26 mouse cellular contexts compared by ENCODE assay signal in the genomic region with DNA sequence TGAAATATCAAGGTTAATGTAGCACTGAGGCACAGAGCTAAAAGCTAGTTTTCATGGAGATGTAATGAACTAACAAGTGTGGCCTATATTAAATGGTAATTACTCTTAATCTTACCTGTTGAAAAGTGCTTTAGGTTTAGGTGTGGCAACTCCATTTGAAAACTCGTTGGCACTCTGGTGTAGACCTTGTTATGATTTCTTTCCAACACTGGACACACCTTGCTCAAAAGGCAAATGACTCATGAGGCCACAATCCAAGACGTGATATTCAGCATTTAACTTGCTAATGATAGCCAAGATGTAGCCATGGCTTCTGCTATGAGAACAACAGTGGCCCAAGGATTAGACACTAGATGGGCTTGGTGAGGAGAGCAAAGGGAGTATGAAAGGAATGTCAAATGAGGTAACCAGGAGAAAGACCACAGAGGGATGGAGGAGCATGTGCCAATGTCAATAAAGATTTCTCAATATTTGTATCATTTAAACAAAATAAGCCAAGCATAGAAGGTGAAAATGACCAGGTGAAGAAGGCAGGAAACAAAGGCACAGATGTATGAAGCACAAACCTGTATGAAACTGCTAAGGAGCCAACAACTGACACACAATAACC.
DNase-seq lines count a peak whose midpoint lies in the region; ATAC-seq lines count a peak whose summit lies in the region.
"Had no signal": no experiment of that assay in that cellular context is flagged by ENCODE, and none has a peak within 500 bp of the region (broad histone marks: within the 10 kb centered on the region; RNA-seq: fewer than 3 reads in every experiment).

No protein-coding gene starts in this region.

- H3K36me3 ChIP-seq in liver, embryonic 16.5 days (ENCODE audit: control insufficient read depth, insufficient read depth) = no peaks in the 10 kb centered on the region
- H3K36me3 ChIP-seq in liver, embryonic 11.5 days (ENCODE audit: control insufficient read depth, insufficient read depth, low read length) = no peaks in the 10 kb centered on the region
- H3K36me3 ChIP-seq in hindbrain, embryonic 14.5 days (replicated peaks; ENCODE audit: control insufficient read depth, insufficient read depth) = no peaks in the 10 kb centered on the region
- H3K36me3 ChIP-seq: embryonic facial prominence, embryonic 12.5 days; embryonic facial prominence, embryonic 15.5 days; forebrain, embryonic 15.5 days; G1E; heart, embryonic 13.5 days; hindbrain, embryonic 15.5 days had no signal

- H3K4me1 ChIP-seq in liver, embryonic 16.5 days (ENCODE audit: control insufficient read depth, low read depth, low read length) = no peaks in the 10 kb centered on the region
- H3K4me1 ChIP-seq in liver, embryonic 11.5 days (replicated peaks; ENCODE audit: control insufficient read depth, insufficient read depth, low read length) = no peaks in the 10 kb centered on the region
- no peaks in the 10 kb centered on the region for H3K4me1 ChIP-seq in hindbrain, embryonic 14.5 days (replicated peaks; ENCODE audit: control insufficient read depth, insufficient read depth, low read length)
- H3K4me1 ChIP-seq: embryonic facial prominence, embryonic 12.5 days; embryonic facial prominence, embryonic 15.5 days; forebrain, embryonic 12.5 days; forebrain, embryonic 15.5 days; heart, embryonic 13.5 days; hindbrain, embryonic 15.5 days had no signal

- H3K9ac ChIP-seq in liver, embryonic 16.5 days (ENCODE audit: low read depth, low read length) = no peak overlapping the region
- no peak overlapping the region for H3K9ac ChIP-seq in liver, embryonic 11.5 days (ENCODE audit: low read depth, low read length)
- no peak overlapping the region for H3K9ac ChIP-seq in hindbrain, embryonic 14.5 days
- H3K9ac ChIP-seq: embryonic facial prominence, embryonic 12.5 days; embryonic facial prominence, embryonic 15.5 days; forebrain, embryonic 12.5 days; forebrain, embryonic 15.5 days; heart, embryonic 13.5 days; hindbrain, embryonic 15.5 days had no signal

- no peak overlapping the region for H3K27ac ChIP-seq in liver, embryonic 16.5 days (ENCODE audit: low read length)
- H3K27ac ChIP-seq in liver, embryonic 11.5 days (ENCODE audit: low read depth, low read length) = no peak overlapping the region
- H3K27ac ChIP-seq in hindbrain, embryonic 14.5 days = no peak overlapping the region
- H3K27ac ChIP-seq: embryonic facial prominence, embryonic 12.5 days; embryonic facial prominence, embryonic 15.5 days; forebrain, embryonic 12.5 days; forebrain, embryonic 15.5 days; heart, embryonic 13.5 days; hindbrain, embryonic 15.5 days had no signal

- no peak overlapping the region for H3K4me2 ChIP-seq in liver, embryonic 16.5 days (ENCODE audit: low read depth, low read length)
- no peak overlapping the region for H3K4me2 ChIP-seq in liver, embryonic 11.5 days
- no peak overlapping the region for H3K4me2 ChIP-seq in hindbrain, embryonic 14.5 days (replicated peaks)
- H3K4me2 ChIP-seq: embryonic facial prominence, embryonic 12.5 days; embryonic facial prominence, embryonic 15.5 days; forebrain, embryonic 12.5 days; forebrain, embryonic 15.5 days; heart, embryonic 13.5 days; hindbrain, embryonic 15.5 days had no signal

- H3K27me3 ChIP-seq in liver, embryonic 16.5 days (ENCODE audit: control insufficient read depth, insufficient read depth, low read depth, low read length) = no peaks in the 10 kb centered on the region
- no peaks in the 10 kb centered on the region for H3K27me3 ChIP-seq in liver, embryonic 11.5 days (replicated peaks; ENCODE audit: control insufficient read depth, insufficient read depth, low read length)
- no peaks in the 10 kb centered on the region for H3K27me3 ChIP-seq in hindbrain, embryonic 14.5 days (ENCODE audit: control insufficient read depth, insufficient read depth, low read length)
- H3K27me3 ChIP-seq: CH12.LX; embryonic facial prominence, embryonic 12.5 days; embryonic facial prominence, embryonic 15.5 days; forebrain, embryonic 12.5 days; forebrain, embryonic 15.5 days; heart, embryonic 13.5 days; hindbrain, embryonic 15.5 days had no signal

- no peaks in the 10 kb centered on the region for H3K9me3 ChIP-seq in liver, embryonic 16.5 days (replicated peaks; ENCODE audit: control insufficient read depth, low read length)
- H3K9me3 ChIP-seq in liver, embryonic 11.5 days (ENCODE audit: control insufficient read depth, low read length) = no peaks in the 10 kb centered on the region
- H3K9me3 ChIP-seq in hindbrain, embryonic 14.5 days (ENCODE audit: control insufficient read depth, low read length) = no peaks in the 10 kb centered on the region
- H3K9me3 ChIP-seq: embryonic facial prominence, embryonic 12.5 days; embryonic facial prominence, embryonic 15.5 days; forebrain, embryonic 12.5 days; forebrain, embryonic 15.5 days; G1E; hindbrain, embryonic 15.5 days had no signal

- DNase-seq in liver, embryonic 11.5 days (ENCODE audit: low spot score) = no peak
- peak; percentile 3 for DNase-seq in lung, postnatal 25 days (ENCODE audit: low spot score)
- DNase-seq in lung, postnatal 10 days = no peak
- DNase-seq in fat pad, adult 2 months (ENCODE audit: extremely low read depth, low read depth, low spot score) = peak; percentile 55
- no peak for DNase-seq in hindbrain, embryonic 14.5 days (ENCODE audit: low spot score)
- no peak for DNase-seq in thymus, postnatal 25 days
- DNase-seq: adrenal gland, adult 2 months; adrenal gland, postnatal 14 days; B cell, adult 2 months; cerebellum, adult 11 months; cerebellum, adult 2 months; cerebellum, adult 9-11 months; cerebellum, postnatal 25 days; gastrocnemius, postnatal 25 days; heart, adult 18-20 months; heart, postnatal 14 days; heart, postnatal 4 days had no signal

- no peak overlapping the region for H3K4me3 ChIP-seq in liver, embryonic 16.5 days (ENCODE audit: low read depth, low read length)
- H3K4me3 ChIP-seq in liver, embryonic 11.5 days (ENCODE audit: low read depth, low read length) = no peak overlapping the region
- H3K4me3 ChIP-seq in hindbrain, embryonic 14.5 days (replicated peaks; ENCODE audit: low read length) = no peak overlapping the region
- H3K4me3 ChIP-seq: embryonic facial prominence, embryonic 12.5 days; embryonic facial prominence, embryonic 15.5 days; forebrain, embryonic 12.5 days; forebrain, embryonic 15.5 days; heart, embryonic 13.5 days; hindbrain, embryonic 15.5 days had no signal

- WGBS in liver, embryonic 16.5 days (ENCODE audit: insufficient replicate concordance) = 42% methylated on average over 2 of the region's 2 CpGs
- 70% methylated on average over 2 of the region's 2 CpGs for WGBS in liver, embryonic 11.5 days
- 88% methylated on average over 2 of the region's 2 CpGs for WGBS in hindbrain, embryonic 14.5 days

- peak; percentile 61 for ATAC-seq in liver, embryonic 16.5 days (ENCODE audit: low read depth)
- ATAC-seq in liver, embryonic 11.5 days (replicated peaks; ENCODE audit: low FRiP score) = no peak
- ATAC-seq in hindbrain, embryonic 14.5 days (ENCODE audit: low FRiP score) = no peak
- ATAC-seq: forebrain, embryonic 15.5 days had no signal

Comparison
In these comparisons a context has a peak if more than half of its experiments do, and no peak if none do; other contexts are left out.
1. DNase-seq: peak in lung, postnatal 25 days (single experiment) and fat pad, adult 2 months (single experiment); none in liver, embryonic 11.5 days (single experiment), lung, postnatal 10 days (single experiment), hindbrain, embryonic 14.5 days (single experiment) and thymus, postnatal 25 days (single experiment).